Mouse (Mus musculus): ENCODE data around the gene Cyp4a10.

DNA sequence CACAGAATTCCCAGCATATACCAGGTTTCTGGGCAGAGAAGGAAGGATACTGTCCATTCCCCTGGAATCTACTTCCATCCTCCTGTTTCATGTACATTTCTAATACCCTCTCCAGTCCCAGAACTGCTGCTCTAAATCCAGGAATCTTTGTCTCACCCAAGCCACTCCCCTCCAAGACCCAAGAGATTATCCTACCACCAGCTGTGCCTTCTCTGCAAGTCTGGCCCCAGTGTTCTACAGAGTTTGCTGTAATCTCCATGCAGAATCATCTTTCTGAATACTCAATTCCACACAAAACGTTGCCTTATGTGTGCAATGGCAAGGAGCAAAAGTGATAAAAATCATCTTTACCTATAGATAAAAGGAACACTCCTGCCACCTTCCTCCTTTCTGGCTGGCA is 27.0 kb downstream of the Cyp4a10 start:
- TF ChIP-seq EP300 (IDR thresholded peaks at IDR 0.05; ENCODE audit: low read depth) (no peak), CTCF (IDR thresholded peaks at IDR 0.05; ENCODE audit: low read depth) (no peak)
